Mouse (Mus musculus): ENCODE measurements around the gene Amn1. TPM values are rescaled to one million over a fixed set of nuclear protein-coding genes. Genes with fewer than 3 reads are reported as not detected.
"Not testable (repeated sequence)": the region's sequence is repeated elsewhere in the genome, so short reads cannot be mapped to it uniquely, and the experiment has no call there.

Amn1 gene
- 119 and 126 TPM in 2 replicates for polyA plus RNA-seq (2015; fragmentation: Nextera tagmentation; extraction: Ambion mirVana)

- Histone ChIP-seq H3K4me1 (replicated peaks) (peaks cover 24% of the 10 kb centered on the region), H3K9me3 (no peaks in the 10 kb centered on the region), H3K4me3 (replicated peaks) (peak within 1 kb of the TSS; percentile 74), H3K27me3 (no peaks in the 10 kb centered on the region), H3K9ac (replicated peaks) (peak within 1 kb of the TSS; percentile 97), H3K36me3 (peaks cover 7% of the 10 kb centered on the region), H3K27ac (peak within 1 kb of the TSS; percentile 97), H3K4me2 (replicated peaks) (peak within 1 kb of the TSS; percentile 60)
- under 1% methylated on average over 34 of the region's 34 CpGs for whole genome bisulfite sequencing
- ATAC-seq = peak; percentile 99
These were observed at the start of gene Amn1 for GRCm38 (mm10) chr6:149188041-149188924. Gene Amn1 (minus strand): TSS chr6:149188712.

- 91% methylated on average over 2 of the region's 2 CpGs for WGBS
- Histone ChIP-seq H3K27me3 (no peaks in the 10 kb centered on the region), H3K4me2 (replicated peaks) (no peak overlapping the region)
These were observed 48.3 kb upstream of the Amn1 start for GRCm38 (mm10) chr6:149236807-149237206.

GRCm38 (mm10) chr6:149233918-149234317 is 45.4 kb upstream of the Amn1 start:
- WGBS = 94% methylated on average over 3 of the region's 3 CpGs
- Histone ChIP-seq H3K27ac (no peak overlapping the region), H3K9ac (replicated peaks) (no peak overlapping the region), H3K9me3 (no peaks in the 10 kb centered on the region), H3K36me3 (no peaks in the 10 kb centered on the region), H3K27me3 (no peaks in the 10 kb centered on the region), H3K4me3 (replicated peaks) (no peak overlapping the region), H3K4me2 (replicated peaks) (no peak overlapping the region), H3K4me1 (replicated peaks) (no peaks in the 10 kb centered on the region)
- ATAC-seq = no peak

More at GRCm38 (mm10) chr6:149236807-149237206, 48.3 kb upstream of the Amn1 start:
- Histone ChIP-seq H3K4me1 (replicated peaks) (no peaks in the 10 kb centered on the region), H3K9me3 (no peaks in the 10 kb centered on the region), H3K9ac (replicated peaks) (no peak overlapping the region), H3K4me3 (replicated peaks) (no peak overlapping the region), H3K27ac (no peak overlapping the region), H3K36me3 (no peaks in the 10 kb centered on the region)
- no peak for ATAC-seq

DNA sequence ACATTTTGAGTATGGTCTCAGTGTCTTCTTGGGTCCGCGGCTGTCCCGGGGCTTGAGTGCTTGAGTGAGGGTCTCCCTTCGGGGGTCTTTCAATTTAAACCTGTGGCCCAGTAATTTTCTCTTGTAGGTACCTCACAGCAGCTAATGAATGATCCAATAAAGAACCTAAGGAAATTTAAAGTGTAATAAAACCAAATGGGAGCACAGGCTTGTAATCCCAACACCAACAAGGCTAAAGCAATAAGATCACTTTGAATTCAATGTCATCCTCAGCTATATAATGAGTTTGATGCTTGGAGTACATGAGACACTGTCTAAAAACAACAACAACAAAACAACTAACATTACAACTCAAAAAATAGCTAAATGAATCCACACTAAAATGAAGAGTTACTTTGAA is 36.2 kb upstream of the Amn1 start:
- Histone ChIP-seq H3K9me3 (no peaks in the 10 kb centered on the region), H3K4me1 (replicated peaks) (no peaks in the 10 kb centered on the region), H3K4me2 (replicated peaks) (no peak overlapping the region), H3K27ac (no peak overlapping the region), H3K36me3 (no peaks in the 10 kb centered on the region), H3K4me3 (replicated peaks) (no peak overlapping the region), H3K9ac (replicated peaks) (no peak overlapping the region), H3K27me3 (no peaks in the 10 kb centered on the region)
- 95% methylated on average over 4 of the region's 4 CpGs for WGBS
- ATAC-seq = no peak

DNA sequence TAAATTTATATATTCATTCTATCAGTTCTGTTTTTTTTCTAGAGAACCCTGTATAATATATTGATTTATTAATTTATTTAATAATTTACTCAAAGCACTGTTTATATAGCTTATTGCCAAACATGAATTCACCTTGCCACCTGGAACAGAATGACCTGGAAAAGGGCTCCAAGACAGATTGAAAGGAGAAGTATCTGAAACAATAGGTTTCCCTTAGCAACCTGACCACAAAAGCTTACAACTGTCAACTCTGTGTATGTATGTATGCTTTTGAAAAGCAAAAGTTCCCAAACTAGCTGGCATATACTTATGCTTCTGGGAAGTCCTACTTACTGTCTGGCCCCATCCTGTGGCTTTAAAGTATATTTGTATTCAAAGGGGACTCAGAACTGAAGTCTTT is 32.8 kb upstream of the Amn1 start:
- Histone ChIP-seq H3K27me3 (no peaks in the 10 kb centered on the region), H3K4me3 (replicated peaks) (no peak overlapping the region), H3K4me2 (replicated peaks) (no peak overlapping the region), H3K9me3 (no peaks in the 10 kb centered on the region), H3K36me3 (no peaks in the 10 kb centered on the region), H3K9ac (replicated peaks) (no peak overlapping the region), H3K4me1 (replicated peaks) (no peaks in the 10 kb centered on the region), H3K27ac (no peak overlapping the region)
- ATAC-seq = no peak

GRCm38 (mm10) chr6:149198572-149198971 is 10.1 kb upstream of the Amn1 start:
- no peaks in the 10 kb centered on the region for H3K4me1 ChIP-seq (replicated peaks)
- no peaks in the 10 kb centered on the region for H3K36me3 ChIP-seq
- no peaks in the 10 kb centered on the region for H3K27me3 ChIP-seq
- no peak overlapping the region for H3K27ac ChIP-seq
- no peaks in the 10 kb centered on the region for H3K9me3 ChIP-seq
- H3K4me2 ChIP-seq (replicated peaks) = no peak overlapping the region
- no peak for ATAC-seq
- H3K9ac ChIP-seq (replicated peaks) = no peak overlapping the region
- H3K4me3 ChIP-seq (replicated peaks) = no peak overlapping the region

- 80% methylated on average over 3 of the region's 3 CpGs for WGBS
- Histone ChIP-seq H3K4me3 (replicated peaks) (no peak overlapping the region), H3K4me2 (replicated peaks) (no peak overlapping the region), H3K27me3 (no peaks in the 10 kb centered on the region), H3K36me3 (no peaks in the 10 kb centered on the region), H3K9me3 (no peaks in the 10 kb centered on the region), H3K4me1 (replicated peaks) (no peaks in the 10 kb centered on the region), H3K27ac (no peak overlapping the region), H3K9ac (replicated peaks) (no peak overlapping the region)
- no peak for ATAC-seq
These were observed 8.6 kb upstream of the Amn1 start for GRCm38 (mm10) chr6:149197116-149197515.

DNA sequence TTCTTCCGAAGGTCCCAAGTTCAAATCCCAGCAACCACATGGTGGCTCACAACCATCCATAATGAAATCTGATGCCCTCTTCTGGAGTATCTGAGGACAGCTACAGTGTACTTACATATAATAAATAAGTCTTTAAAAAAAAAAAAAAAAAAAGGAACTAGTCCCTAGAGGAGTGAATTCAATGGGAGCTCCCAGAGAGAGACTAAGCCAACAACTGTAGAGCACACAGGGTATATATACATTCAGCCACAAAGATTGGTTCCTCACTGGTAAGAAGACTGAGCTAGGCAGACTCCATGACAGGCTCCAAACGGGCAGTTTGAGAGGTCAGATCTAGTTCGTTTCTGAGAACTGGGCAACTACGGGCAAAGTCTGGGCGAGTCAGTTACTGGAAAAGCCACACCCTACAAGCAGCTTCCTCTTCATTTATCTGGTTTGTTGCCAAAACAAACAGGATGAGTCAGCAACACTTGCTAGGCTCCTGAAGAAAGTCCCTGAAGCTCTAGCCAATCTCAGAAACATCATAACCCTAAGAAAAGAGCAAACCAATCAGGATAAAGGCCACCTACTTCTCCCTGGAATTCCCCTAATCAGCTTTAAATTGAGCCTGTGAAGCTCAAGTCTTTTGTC is 4.9 kb upstream of the Amn1 start:
- no peak overlapping the region for H3K27ac ChIP-seq

GRCm38 (mm10) chr6:149191951-149192350 is 3.4 kb upstream of the Amn1 start:
- not testable (repeated sequence) for H3K4me1 ChIP-seq (replicated peaks); H3K9ac ChIP-seq (replicated peaks); H3K4me3 ChIP-seq (replicated peaks); H3K36me3 ChIP-seq; H3K9me3 ChIP-seq; H3K27me3 ChIP-seq; H3K4me2 ChIP-seq (replicated peaks); H3K27ac ChIP-seq; ATAC-seq
- 88% methylated on average over 5 of the region's 5 CpGs for WGBS

More for the DNA sequence above, 4.9 kb upstream of the Amn1 start:
- no peak for ATAC-seq
- Histone ChIP-seq H3K4me1 (replicated peaks) (no peaks in the 10 kb centered on the region), H3K9me3 (no peaks in the 10 kb centered on the region), H3K9ac (replicated peaks) (no peak overlapping the region), H3K27me3 (no peaks in the 10 kb centered on the region), H3K36me3 (no peaks in the 10 kb centered on the region), H3K4me3 (replicated peaks) (no peak overlapping the region), H3K4me2 (replicated peaks) (no peak overlapping the region)
- 71% methylated on average over 5 of the region's 5 CpGs for WGBS

- Histone ChIP-seq H3K27ac (no peak overlapping the region), H3K9me3 (no peaks in the 10 kb centered on the region), H3K36me3 (no peaks in the 10 kb centered on the region), H3K27me3 (no peaks in the 10 kb centered on the region), H3K4me2 (replicated peaks) (peak overlapping the region; percentile 60), H3K9ac (replicated peaks) (peak overlapping the region; percentile 97), H3K4me3 (replicated peaks) (peak overlapping the region; percentile 74; the same call in 1 of the 2 replicates), H3K4me1 (replicated peaks) (peaks cover 24% of the 10 kb centered on the region)
- 94% methylated on average over 16 of the region's 16 CpGs for WGBS
- no peak for ATAC-seq
These were observed 919 bp upstream of the Amn1 start for GRCm38 (mm10) chr6:149189340-149189922.

DNA sequence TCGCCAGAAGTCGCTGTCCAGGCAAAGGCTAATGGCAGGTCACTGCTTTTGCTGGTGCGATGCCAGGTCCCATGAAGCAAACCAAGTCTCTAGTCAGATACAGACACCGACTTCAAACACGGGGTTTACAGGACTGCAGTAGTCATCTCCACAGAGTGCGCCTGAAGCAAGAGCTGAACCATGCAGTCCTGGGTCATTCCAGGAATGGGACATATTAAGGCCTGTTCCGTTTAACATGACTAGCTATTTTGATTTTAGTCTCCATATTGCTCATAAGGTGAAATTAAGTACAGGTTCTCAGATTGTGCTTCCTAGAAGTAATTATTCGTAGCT is 379 bp upstream of the Amn1 start:
- Histone ChIP-seq H3K4me2 (replicated peaks) (peak overlapping the region; percentile 60), H3K27me3 (no peaks in the 10 kb centered on the region), H3K4me1 (replicated peaks) (peaks cover 24% of the 10 kb centered on the region), H3K36me3 (peaks cover 1% of the 10 kb centered on the region), H3K9ac (replicated peaks) (peak overlapping the region; percentile 97), H3K9me3 (no peaks in the 10 kb centered on the region), H3K27ac (peak overlapping the region; percentile 97), H3K4me3 (replicated peaks) (peak overlapping the region; percentile 74)
- 38% methylated on average over 8 of the region's 8 CpGs for WGBS
- peak; percentile 89 for ATAC-seq

GRCm38 (mm10) chr6:149187371-149187770 is 1.1 kb downstream of the Amn1 start:
- H3K9me3 ChIP-seq = no peaks in the 10 kb centered on the region

More at GRCm38 (mm10) chr6:149187371-149187770, 1.1 kb downstream of the Amn1 start:
- Histone ChIP-seq H3K4me3 (replicated peaks) (peak overlapping the region; percentile 74), H3K4me2 (replicated peaks) (peak overlapping the region; percentile 60), H3K4me1 (replicated peaks) (peaks cover 24% of the 10 kb centered on the region), H3K36me3 (peaks cover 14% of the 10 kb centered on the region), H3K9ac (replicated peaks) (peak overlapping the region; percentile 97), H3K27me3 (no peaks in the 10 kb centered on the region), H3K27ac (no peak overlapping the region)
- ATAC-seq = no peak
- 59% methylated on average over 1 of the region's 1 CpGs for WGBS

Data from midbrain, embryonic 13.5 days (tissue).